Mouse (Mus musculus): Measurements from ENCODE around the gene Fgg. TPM values are rescaled to one million over a fixed set of nuclear protein-coding genes. Genes with fewer than 3 reads are reported as not detected.

Fgg gene
- polyA plus RNA-seq, 1 experiment from 2014 or later, result not detected

DNA sequence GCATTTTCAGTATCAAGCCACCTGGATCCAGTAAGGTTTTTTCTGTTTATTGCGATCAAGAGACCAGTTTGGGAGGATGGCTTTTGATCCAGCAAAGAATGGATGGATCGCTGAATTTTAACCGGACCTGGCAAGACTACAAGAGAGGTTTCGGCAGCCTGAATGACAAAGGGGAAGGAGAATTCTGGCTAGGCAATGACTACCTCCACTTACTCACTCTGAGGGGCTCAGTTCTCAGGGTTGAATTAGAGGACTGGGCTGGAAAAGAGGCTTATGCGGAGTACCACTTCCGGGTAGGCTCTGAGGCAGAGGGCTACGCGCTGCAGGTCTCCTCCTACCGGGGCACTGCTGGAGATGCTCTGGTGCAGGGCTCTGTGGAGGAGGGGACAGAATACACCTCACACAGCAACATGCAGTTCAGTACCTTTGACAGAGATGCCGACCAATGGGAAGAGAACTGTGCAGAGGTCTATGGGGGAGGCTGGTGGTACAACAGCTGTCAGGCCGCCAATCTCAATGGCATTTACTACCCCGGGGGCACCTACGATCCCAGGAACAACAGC is 25.3 kb downstream of the Fgg start:
- H3K9ac ChIP-seq (replicated peaks; ENCODE audit: low read length), result no peak overlapping the region

GRCm38 (mm10) chr3:83033801-83034200 is 26.3 kb downstream of the Fgg start:
- WGBS, result 85% methylated on average over 8 of the region's 8 CpGs
- 0 out of 2 replicates have a peak, but pooled peaks cover 5% of the 10 kb centered on the region for H3K4me1 ChIP-seq (ENCODE audit: control insufficient read depth, insufficient read depth, low read length)
- ATAC-seq (ENCODE audit: low FRiP score, low TSS enrichment) (no peak), DNase-seq (no peak)
- H3K36me3 ChIP-seq (ENCODE audit: control insufficient read depth, insufficient read depth, low read length), result no peaks in the 10 kb centered on the region
- no peak overlapping the region for H3K9ac ChIP-seq (replicated peaks; ENCODE audit: low read length)
- H3K27ac ChIP-seq (replicated peaks; ENCODE audit: low read depth, low read length), result no peak overlapping the region
- no peak overlapping the region for H3K4me3 ChIP-seq (replicated peaks; ENCODE audit: low read depth, low read length)
- no peaks in the 10 kb centered on the region for H3K9me3 ChIP-seq (ENCODE audit: control insufficient read depth, low read length)
- no peak overlapping the region for H3K4me2 ChIP-seq (ENCODE audit: low read length)
- no peaks in the 10 kb centered on the region for H3K27me3 ChIP-seq (ENCODE audit: control insufficient read depth, insufficient read depth, low read length)

More for the DNA sequence above, 25.3 kb downstream of the Fgg start:
- 0 out of 2 replicates have a peak, but pooled peaks have one; percentile 11 for ATAC-seq (ENCODE audit: low FRiP score, low TSS enrichment)
- WGBS, result 40% methylated on average over 13 of the region's 13 CpGs
- peak; percentile 18 for DNase-seq
- H3K9me3 ChIP-seq (ENCODE audit: control insufficient read depth, low read length), result no peaks in the 10 kb centered on the region
- H3K27ac ChIP-seq (replicated peaks; ENCODE audit: low read depth, low read length), result no peak overlapping the region
- 0 out of 2 replicates have a peak, but pooled peaks cover 5% of the 10 kb centered on the region for H3K4me1 ChIP-seq (ENCODE audit: control insufficient read depth, insufficient read depth, low read length)
- H3K4me2 ChIP-seq (ENCODE audit: low read length), result peak overlapping the region; percentile 41
- H3K27me3 ChIP-seq (ENCODE audit: control insufficient read depth, insufficient read depth, low read length), result no peaks in the 10 kb centered on the region
- H3K36me3 ChIP-seq (ENCODE audit: control insufficient read depth, insufficient read depth, low read length), result no peaks in the 10 kb centered on the region
- no peak overlapping the region for H3K4me3 ChIP-seq (replicated peaks; ENCODE audit: low read depth, low read length)

- no peak overlapping the region for H3K4me3 ChIP-seq (replicated peaks; ENCODE audit: low read depth, low read length)
- no peaks in the 10 kb centered on the region for H3K4me1 ChIP-seq (ENCODE audit: control insufficient read depth, insufficient read depth, low read length)
- no peak overlapping the region for H3K27ac ChIP-seq (replicated peaks; ENCODE audit: low read depth, low read length)
- ATAC-seq (ENCODE audit: low FRiP score, low TSS enrichment) (no peak), DNase-seq (no peak)
- 77% methylated on average over 2 of the region's 2 CpGs for WGBS
- H3K9me3 ChIP-seq (ENCODE audit: control insufficient read depth, low read length), result no peaks in the 10 kb centered on the region
- H3K27me3 ChIP-seq (ENCODE audit: control insufficient read depth, insufficient read depth, low read length), result no peaks in the 10 kb centered on the region
- H3K9ac ChIP-seq (replicated peaks; ENCODE audit: low read length), result no peak overlapping the region
- no peaks in the 10 kb centered on the region for H3K36me3 ChIP-seq (ENCODE audit: control insufficient read depth, insufficient read depth, low read length)
- H3K4me2 ChIP-seq (ENCODE audit: low read length), result no peak overlapping the region
Measured at GRCm38 (mm10) chr3:83038865-83039264, 31.3 kb downstream of the Fgg start.

DNA sequence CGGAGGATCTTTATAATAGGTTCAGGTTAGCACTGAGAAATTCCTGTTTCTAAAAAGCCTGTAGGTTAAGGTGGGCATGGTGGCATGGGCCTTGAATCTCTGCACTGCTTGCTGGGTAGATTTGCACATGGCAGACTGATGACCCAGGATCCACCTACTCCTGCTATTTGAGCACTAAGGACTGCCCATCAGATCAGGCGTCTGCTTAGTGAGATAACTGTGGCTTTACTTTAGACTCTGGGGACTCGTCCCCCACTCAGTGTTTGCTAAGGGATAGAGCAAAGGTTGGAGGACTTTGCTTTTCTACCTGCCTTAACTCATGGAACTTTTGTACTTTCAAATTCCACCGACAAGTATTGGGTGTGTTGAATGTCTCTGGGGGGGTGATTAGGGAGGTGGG is 32.1 kb downstream of the Fgg start:
- Histone ChIP-seq H3K36me3 (ENCODE audit: control insufficient read depth, insufficient read depth, low read length) (no peaks in the 10 kb centered on the region), H3K4me1 (ENCODE audit: control insufficient read depth, insufficient read depth, low read length) (no peaks in the 10 kb centered on the region), H3K27ac (replicated peaks; ENCODE audit: low read depth, low read length) (no peak overlapping the region), H3K9ac (replicated peaks; ENCODE audit: low read length) (no peak overlapping the region), H3K27me3 (ENCODE audit: control insufficient read depth, insufficient read depth, low read length) (no peaks in the 10 kb centered on the region), H3K9me3 (ENCODE audit: control insufficient read depth, low read length) (no peaks in the 10 kb centered on the region), H3K4me2 (ENCODE audit: low read length) (no peak overlapping the region), H3K4me3 (replicated peaks; ENCODE audit: low read depth, low read length) (no peak overlapping the region)
- DNase-seq, result no peak
- no peak for ATAC-seq (ENCODE audit: low FRiP score, low TSS enrichment)
- 80% methylated on average over 4 of the region's 4 CpGs for WGBS

DNA sequence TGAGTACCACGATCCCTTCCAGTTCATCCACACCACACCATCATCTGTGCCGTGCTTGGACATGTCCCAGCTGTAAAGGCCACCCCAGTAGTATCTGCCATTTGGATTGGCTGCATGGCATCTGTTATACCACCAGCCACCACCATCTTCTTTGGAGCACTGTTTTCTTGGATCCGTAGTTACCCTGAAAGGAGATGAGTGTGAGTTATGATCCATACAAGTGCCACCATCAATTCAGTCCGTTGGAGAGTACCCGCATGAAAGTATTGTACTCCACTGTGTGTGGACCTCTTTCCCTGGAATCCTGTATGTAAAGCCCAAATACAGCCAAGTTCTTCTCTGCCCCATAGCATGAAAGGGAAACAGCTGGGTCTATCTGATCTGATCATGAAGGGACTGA is 34.9 kb downstream of the Fgg start:
- ATAC-seq (ENCODE audit: low FRiP score, low TSS enrichment), result no peak
- Histone ChIP-seq H3K9ac (replicated peaks; ENCODE audit: low read length) (no peak overlapping the region), H3K9me3 (ENCODE audit: control insufficient read depth, low read length) (no peaks in the 10 kb centered on the region), H3K4me2 (ENCODE audit: low read length) (no peak overlapping the region), H3K4me1 (ENCODE audit: control insufficient read depth, insufficient read depth, low read length) (no peaks in the 10 kb centered on the region), H3K27ac (replicated peaks; ENCODE audit: low read depth, low read length) (no peak overlapping the region), H3K36me3 (ENCODE audit: control insufficient read depth, insufficient read depth, low read length) (no peaks in the 10 kb centered on the region), H3K4me3 (replicated peaks; ENCODE audit: low read depth, low read length) (no peak overlapping the region), H3K27me3 (ENCODE audit: control insufficient read depth, insufficient read depth, low read length) (no peaks in the 10 kb centered on the region)
- no peak for DNase-seq
- WGBS, result 95% methylated on average over 5 of the region's 5 CpGs

- WGBS, result 91% methylated on average over 11 of the region's 11 CpGs
- Histone ChIP-seq H3K4me2 (ENCODE audit: low read length) (no peak overlapping the region), H3K4me3 (replicated peaks; ENCODE audit: low read depth, low read length) (no peak overlapping the region), H3K27me3 (ENCODE audit: control insufficient read depth, insufficient read depth, low read length) (no peaks in the 10 kb centered on the region), H3K9me3 (ENCODE audit: control insufficient read depth, low read length) (no peaks in the 10 kb centered on the region), H3K9ac (replicated peaks; ENCODE audit: low read length) (no peak overlapping the region), H3K36me3 (ENCODE audit: control insufficient read depth, insufficient read depth, low read length) (no peaks in the 10 kb centered on the region), H3K4me1 (ENCODE audit: control insufficient read depth, insufficient read depth, low read length) (no peaks in the 10 kb centered on the region), H3K27ac (replicated peaks; ENCODE audit: low read depth, low read length) (no peak overlapping the region)
- ATAC-seq (ENCODE audit: low FRiP score, low TSS enrichment), result no peak
- DNase-seq, result no peak
Measured at GRCm38 (mm10) chr3:83046649-83047048, 39.1 kb downstream of the Fgg start.

DNA sequence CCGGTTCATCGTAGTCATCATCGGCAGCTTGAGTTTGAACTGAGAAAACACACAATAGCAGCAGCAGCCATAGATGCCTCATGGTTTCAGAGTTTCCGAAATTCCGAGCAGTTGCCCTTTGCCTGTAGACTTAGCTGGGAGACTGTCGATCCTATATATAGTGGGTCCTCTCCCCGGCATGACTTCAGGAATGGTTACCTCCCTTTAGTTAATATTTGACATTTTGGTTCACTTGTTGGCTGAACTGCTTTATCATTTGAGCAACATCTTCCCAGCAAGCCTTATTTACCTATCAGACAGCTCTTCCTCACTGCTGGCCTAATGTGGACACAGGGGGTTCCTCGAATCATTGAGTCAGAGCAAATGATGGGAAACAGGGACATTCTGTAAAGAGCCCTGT is 42.2 kb downstream of the Fgg start, which contains the start of gene Fgb:
Gene Fgb (minus strand): TSS at position 184 of the 400 bp plus-strand sequence.
- WGBS, result 89% methylated on average over 8 of the region's 8 CpGs
- H3K4me1 ChIP-seq (ENCODE audit: control insufficient read depth, insufficient read depth, low read length), result no peaks in the 10 kb centered on the region
- no peak for ATAC-seq (ENCODE audit: low FRiP score, low TSS enrichment)
- no peak within 1 kb of the TSS for H3K9ac ChIP-seq (replicated peaks; ENCODE audit: low read length)
- no peaks in the 10 kb centered on the region for H3K36me3 ChIP-seq (ENCODE audit: control insufficient read depth, insufficient read depth, low read length)
- H3K4me3 ChIP-seq (replicated peaks; ENCODE audit: low read depth, low read length), result no peak within 1 kb of the TSS
- H3K27me3 ChIP-seq (ENCODE audit: control insufficient read depth, insufficient read depth, low read length), result no peaks in the 10 kb centered on the region
- H3K4me2 ChIP-seq (ENCODE audit: low read length), result no peak within 1 kb of the TSS
- no peaks in the 10 kb centered on the region for H3K9me3 ChIP-seq (ENCODE audit: control insufficient read depth, low read length)
- no peak for DNase-seq
- no peak within 1 kb of the TSS for H3K27ac ChIP-seq (replicated peaks; ENCODE audit: low read depth, low read length)

DNA sequence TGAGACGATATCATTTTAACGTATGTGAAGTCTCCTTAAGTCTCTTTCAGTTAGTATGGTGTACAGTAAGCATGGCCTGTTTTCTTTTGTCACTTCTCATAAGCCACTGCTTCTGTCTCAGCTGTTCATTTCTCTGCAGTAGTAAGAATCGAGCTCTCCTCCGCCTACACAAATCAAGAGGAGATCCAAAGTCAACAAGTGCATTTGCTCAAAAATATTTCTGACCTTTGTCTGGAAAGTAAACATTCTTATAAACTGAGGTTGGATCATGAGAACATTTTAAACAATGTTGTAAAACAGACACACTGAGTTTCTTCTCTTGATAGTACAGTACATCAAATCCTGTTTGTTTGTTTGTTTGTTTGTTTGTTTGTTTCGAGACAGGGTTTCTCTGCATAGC is 43.1 kb downstream of the Fgg start:
- no peaks in the 10 kb centered on the region for H3K9me3 ChIP-seq (ENCODE audit: control insufficient read depth, low read length)
- no peak overlapping the region for H3K9ac ChIP-seq (replicated peaks; ENCODE audit: low read length)
- 84% methylated on average over 5 of the region's 5 CpGs for WGBS
- no peak overlapping the region for H3K27ac ChIP-seq (replicated peaks; ENCODE audit: low read depth, low read length)
- ATAC-seq (ENCODE audit: low FRiP score, low TSS enrichment) (no peak), DNase-seq (no peak)
- H3K27me3 ChIP-seq (ENCODE audit: control insufficient read depth, insufficient read depth, low read length), result no peaks in the 10 kb centered on the region
- H3K4me2 ChIP-seq (ENCODE audit: low read length), result no peak overlapping the region
- H3K4me1 ChIP-seq (ENCODE audit: control insufficient read depth, insufficient read depth, low read length), result no peaks in the 10 kb centered on the region
- H3K36me3 ChIP-seq (ENCODE audit: control insufficient read depth, insufficient read depth, low read length), result no peaks in the 10 kb centered on the region
- no peak overlapping the region for H3K4me3 ChIP-seq (replicated peaks; ENCODE audit: low read depth, low read length)

GRCm38 (mm10) chr3:83052102-83052501 is 44.6 kb downstream of the Fgg start:
- Histone ChIP-seq H3K36me3 (ENCODE audit: control insufficient read depth, insufficient read depth, low read length) (0 out of 2 replicates have a peak, but pooled peaks cover 1% of the 10 kb centered on the region), H3K4me2 (ENCODE audit: low read length) (no peak overlapping the region), H3K27me3 (ENCODE audit: control insufficient read depth, insufficient read depth, low read length) (no peaks in the 10 kb centered on the region), H3K27ac (replicated peaks; ENCODE audit: low read depth, low read length) (no peak overlapping the region), H3K9ac (replicated peaks; ENCODE audit: low read length) (no peak overlapping the region), H3K4me1 (ENCODE audit: control insufficient read depth, insufficient read depth, low read length) (peaks cover 6% of the 10 kb centered on the region), H3K4me3 (replicated peaks; ENCODE audit: low read depth, low read length) (no peak overlapping the region), H3K9me3 (ENCODE audit: control insufficient read depth, low read length) (no peaks in the 10 kb centered on the region)
- ATAC-seq (ENCODE audit: low FRiP score, low TSS enrichment), result no peak
- no peak for DNase-seq
- 90% methylated on average over 5 of the region's 5 CpGs for WGBS
